Mouse (Mus musculus) lung, adult 2 months (tissue): Measurements from ENCODE around the gene 1110008P14Rik.

Experiments
- CTCF ChIP-seq: fragments of 200-500 bp; IDR thresholded peaks from 2 replicates; pipeline ENCODE4 v1.5.1; 2011; ENCODE audit warnings: mild to moderate bottlenecking, low read length, control low read depth; ENCODE audit not compliant: insufficient read depth
- POLR2A ChIP-seq: fragments of 200-500 bp; IDR thresholded peaks from 2 replicates; pipeline ENCODE4 v1.6.1; 2011; ENCODE audit warnings: low read depth, mild to moderate bottlenecking, control low read depth, low read length, borderline replicate concordance; ENCODE audit errors: extremely low read depth

GRCm38 (mm10) chr2:32342039-32342438 lies 39.7 kb downstream of the 1110008P14Rik start:
- TF ChIP-seq POLR2A (no peak), CTCF (no peak)
